Comparison of ENCODE assay signal across 9 mouse cellular contexts in genomic region chr12:105322160-105322559, GRCm38 (mm10). TPM values are rescaled to one million over a fixed set of nuclear protein-coding genes. Genes with fewer than 3 reads are reported as not detected.
DNase-seq lines count a peak whose midpoint lies in the region; ATAC-seq lines count a peak whose summit lies in the region.
"Had no signal": no experiment of that assay in that cellular context is flagged by ENCODE, and none has a peak within 500 bp of the region (broad histone marks: within the 10 kb centered on the region; RNA-seq: fewer than 3 reads in every experiment).

No protein-coding gene starts in this region.

- no peak overlapping the region for H3K4me3 ChIP-seq in forebrain, embryonic 14.5 days (ENCODE audit: low read depth, low read length)

- peak; percentile 5 for DNase-seq in thymus, postnatal 0 days (ENCODE audit: low spot score)
- no peak for DNase-seq in thymus, postnatal 25 days
- DNase-seq in embryo, embryonic 11.5 days (ENCODE audit: low read depth, low spot score): peak; percentile 63
- peak; percentile 51 to 56 for DNase-seq in kidney, postnatal 25 days
- peak; percentile 36 for DNase-seq in testis, postnatal 14 days (ENCODE audit: low spot score)
- DNase-seq in layer of hippocampus, adult 8-10 months (ENCODE audit: low spot score in 2 of 2): no peak
- DNase-seq in forebrain, embryonic 14.5 days (ENCODE audit: low spot score): no peak

- H3K27me3 ChIP-seq in forebrain, embryonic 14.5 days (replicated peaks; ENCODE audit: control insufficient read depth, insufficient read depth, low read length): no peaks in the 10 kb centered on the region

- H3K27ac ChIP-seq in forebrain, embryonic 14.5 days (ENCODE audit: low read depth, low read length): no peak overlapping the region

- 23% methylated on average over 6 of the region's 6 CpGs for WGBS in forebrain, embryonic 14.5 days

- H3K4me2 ChIP-seq in forebrain, embryonic 14.5 days (ENCODE audit: low read length): no peak overlapping the region

- H3K36me3 ChIP-seq in forebrain, embryonic 14.5 days (ENCODE audit: control insufficient read depth, insufficient read depth, low read length): no peaks in the 10 kb centered on the region

- ATAC-seq in forebrain, embryonic 14.5 days: no peak

- H3K9me3 ChIP-seq in forebrain, embryonic 14.5 days (replicated peaks; ENCODE audit: control insufficient read depth, low read length): no peaks in the 10 kb centered on the region

- H3K4me1 ChIP-seq in forebrain, embryonic 14.5 days (ENCODE audit: control insufficient read depth, insufficient read depth, low read length): no peaks in the 10 kb centered on the region

- H3K9ac ChIP-seq in forebrain, embryonic 14.5 days (ENCODE audit: low read length): no peak overlapping the region

RNA-seq across cellular contexts. Expression of gene Tunar, which starts 11.5 kb away (rescaled TPM):
- 0.08 TPM in 1 of 2 replicates, not detected in the other for polyA plus RNA-seq in thymus, postnatal 0 days (2015; fragmentation: Nextera tagmentation; extraction: Ambion mirVana)
- total RNA-seq in layer of hippocampus, adult 8-10 months (2022): 10 to 100 TPM; 13.1 to 15.3 (median 14.0) TPM
- 4.4 and 6.6 TPM in 2 replicates for polyA plus RNA-seq in forebrain, embryonic 14.5 days (2014; fragmentation: Nextera tagmentation; extraction: Ambion mirVana)
- total RNA-seq: liver, adult 2 months had no signal
- polyA plus RNA-seq: liver, adult 2 months; spleen, adult 2 months had no signal

Comparison
In these comparisons a context has a peak if more than half of its experiments do, and no peak if none do; other contexts are left out.
1. DNase-seq: peak in thymus, postnatal 0 days (single experiment), embryo, embryonic 11.5 days (single experiment), kidney, postnatal 25 days (2 of 2) and testis, postnatal 14 days (single experiment); none in thymus, postnatal 25 days (single experiment), layer of hippocampus, adult 8-10 months (0 of 2) and forebrain, embryonic 14.5 days (single experiment).